Mouse (Mus musculus) liver, postnatal 0 days (tissue): ENCODE results near the gene Lce1f.

ENCODE experiments used
- CTCF ChIP-seq: sonication (generic); IDR thresholded peaks from 2 replicates; pipeline ENCODE4 v1.5.1; 2016; ENCODE audit warnings: antibody characterized with exemption, low read depth
- EP300 ChIP-seq: IDR thresholded peaks from 2 replicates; pipeline ENCODE4 v1.6.1; 2016; ENCODE audit warnings: antibody characterized with exemption, low read depth, mild to moderate bottlenecking

- no peak for TF ChIP-seq CTCF
- no peak for TF ChIP-seq EP300
Measured at GRCm38 (mm10) chr3:92752238-92752637, 32.1 kb upstream of the Lce1f start, which contains the start of gene Lce1g.
